Mouse (Mus musculus) cerebellum, adult 2 months (tissue): ENCODE data around the gene Kcnq2.
A peak's percentile ranks its signal among the peaks of the same experiment; 100 is the strongest.

Experiments
- CTCF ChIP-seq: fragments of 200-500 bp; IDR thresholded peaks from 2 replicates; pipeline ENCODE4 v1.5.1; 2011; ENCODE audit warnings: low read depth, mild to moderate bottlenecking, control low read depth, low read length, moderate library complexity, borderline replicate concordance; ENCODE audit not compliant: insufficient read depth
- POLR2A ChIP-seq: fragments of 200-500 bp; IDR thresholded peaks from 2 replicates; pipeline ENCODE4 v1.6.1; 2011; ENCODE audit warnings: low read length, control low read depth, borderline replicate concordance; ENCODE audit not compliant: insufficient read depth

- TF ChIP-seq POLR2A = no peak
- TF ChIP-seq CTCF = peak; percentile 79
These were observed 18.7 kb upstream of the Kcnq2 start for GRCm38 (mm10) chr2:181153837-181154236.
